Mouse (Mus musculus): ENCODE measurements at regions not wholly inside any gene's neighbourhood (a gene's known extent, or its start where the extent isn't known, plus 50 kb on each side); places are given as distances from the start of the nearest gene placed in this dataset.
A peak's percentile ranks its signal among the peaks of the same experiment; 100 is the strongest.

- TF ChIP-seq CTCF (IDR thresholded peaks at IDR 0.05; ENCODE audit: low read depth) (no peak; the same call in 1 of the 2 replicates), EP300 (optimal IDR thresholded peaks at IDR 0.05) (peak; percentile 89)
Measured at GRCm38 (mm10) chr12:79944714-79945493, 167.9 kb downstream of the Zfp36l1 start.

Measured in stomach, postnatal 0 days (tissue).